In the genomic region with DNA sequence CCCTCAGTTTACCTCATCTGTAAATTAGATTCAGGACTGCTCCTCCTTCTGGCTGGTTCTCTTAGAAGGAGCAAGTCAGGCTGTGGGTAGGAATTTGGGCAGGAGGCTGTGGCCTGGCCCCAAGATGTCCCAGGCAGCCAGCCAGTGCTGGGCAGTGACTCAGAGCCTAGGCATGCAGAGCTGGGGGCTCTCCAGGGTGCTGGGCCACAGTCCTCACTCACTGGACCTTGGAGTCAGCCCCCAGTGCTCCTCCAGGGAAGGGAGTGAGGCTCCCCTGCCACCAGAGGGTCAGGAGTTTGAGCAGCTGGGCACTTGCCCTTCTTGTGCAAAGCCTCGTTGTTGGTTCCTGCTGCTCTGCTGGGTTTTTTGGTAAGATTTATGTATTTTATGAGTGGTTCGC, we compare ENCODE assay signal across 9 mouse cellular contexts. TPM values are rescaled to one million over a fixed set of nuclear protein-coding genes. Genes with fewer than 3 reads are reported as not detected.
DNase-seq lines count a peak whose midpoint lies in the region; ATAC-seq and TF ChIP-seq lines count a peak whose summit lies in the region.
"Had no signal": no experiment of that assay in that cellular context is flagged by ENCODE, and none has a peak within 500 bp of the region (broad histone marks: within the 10 kb centered on the region; RNA-seq: fewer than 3 reads in every experiment).

No protein-coding gene starts in this region.

- intact Hi-C loops in heart, postnatal 14 days (cut with DNase I): loop anchor here (5.0 kb wide), 1 partner anchor 57 kb away; no protein-coding TSS in a partner anchor

- peaks cover 37% of the 10 kb centered on the region for H3K4me1 ChIP-seq in heart, embryonic 10.5 days
- H3K4me1 ChIP-seq in lung, postnatal 0 days (ENCODE audit: insufficient read depth, low read depth, low read length): peaks cover 16% of the 10 kb centered on the region; the same call in 1 of the 2 replicates
- H3K4me1 ChIP-seq in hindbrain, embryonic 14.5 days (replicated peaks; ENCODE audit: control insufficient read depth, insufficient read depth, low read length): no peaks in the 10 kb centered on the region

- peak; percentile 91 for ATAC-seq in lung, postnatal 0 days
- ATAC-seq in hindbrain, embryonic 14.5 days (ENCODE audit: low FRiP score): no peak

- H3K4me3 ChIP-seq in heart, embryonic 10.5 days: no peak overlapping the region
- H3K4me3 ChIP-seq in lung, postnatal 0 days (ENCODE audit: low read depth, low read length): no peak overlapping the region
- H3K4me3 ChIP-seq in hindbrain, embryonic 14.5 days (replicated peaks; ENCODE audit: low read length): no peak overlapping the region
- H3K4me3 ChIP-seq: liver, embryonic 13.5 days had no signal

- H3K4me2 ChIP-seq in lung, postnatal 0 days (replicated peaks; ENCODE audit: low read depth, low read length): no peak overlapping the region
- H3K4me2 ChIP-seq in hindbrain, embryonic 14.5 days (replicated peaks): no peak overlapping the region
- H3K4me2 ChIP-seq: liver, embryonic 13.5 days had no signal

- peak; percentile 98 for DNase-seq in heart, adult 11 months
- no peak for DNase-seq in heart, embryonic 10.5 days (ENCODE audit: low spot score)
- DNase-seq in cerebellum, postnatal 14 days: peak; percentile 70 to 78
- DNase-seq in heart, postnatal 14 days: peak; percentile 85 to 91
- DNase-seq in lung, postnatal 0 days (ENCODE audit: low spot score): peak; percentile 88
- DNase-seq in thymus, postnatal 0 days (ENCODE audit: low spot score): no peak
- DNase-seq in hindbrain, embryonic 14.5 days (ENCODE audit: low spot score): no peak
- no peak for DNase-seq in left cerebral cortex, adult 18-20 months (ENCODE audit: low spot score in 2 of 2)
- DNase-seq: liver, embryonic 13.5 days had no signal

- no peaks in the 10 kb centered on the region for H3K27me3 ChIP-seq in heart, embryonic 10.5 days (ENCODE audit: insufficient read depth, poor library complexity, severe bottlenecking)
- H3K27me3 ChIP-seq in lung, postnatal 0 days (replicated peaks; ENCODE audit: insufficient read depth, low read length): no peaks in the 10 kb centered on the region
- no peaks in the 10 kb centered on the region for H3K27me3 ChIP-seq in hindbrain, embryonic 14.5 days (ENCODE audit: control insufficient read depth, insufficient read depth, low read length)
- H3K27me3 ChIP-seq: liver, embryonic 13.5 days had no signal

- no peaks in the 10 kb centered on the region for H3K9me3 ChIP-seq in heart, embryonic 10.5 days
- H3K9me3 ChIP-seq in lung, postnatal 0 days (ENCODE audit: low read length): no peaks in the 10 kb centered on the region
- H3K9me3 ChIP-seq in hindbrain, embryonic 14.5 days (ENCODE audit: control insufficient read depth, low read length): no peaks in the 10 kb centered on the region
- H3K9me3 ChIP-seq: liver, embryonic 13.5 days had no signal

- 83% methylated on average over 2 of the region's 2 CpGs for WGBS in heart, embryonic 10.5 days
- 50% methylated on average over 2 of the region's 2 CpGs for WGBS in lung, postnatal 0 days
- 90% methylated on average over 2 of the region's 2 CpGs for WGBS in hindbrain, embryonic 14.5 days

- H3K9ac ChIP-seq in lung, postnatal 0 days (replicated peaks; ENCODE audit: low read depth): no peak overlapping the region
- H3K9ac ChIP-seq in hindbrain, embryonic 14.5 days: no peak overlapping the region
- H3K9ac ChIP-seq: liver, embryonic 13.5 days had no signal

- peak; percentile 38; the same call in 1 of the 2 replicates for TF ChIP-seq EP300 in lung, postnatal 0 days (IDR thresholded peaks at IDR 0.05)

- TF ChIP-seq CTCF in lung, postnatal 0 days (IDR thresholded peaks at IDR 0.05): peak; percentile 16; the same call in 1 of the 2 replicates

- H3K36me3 ChIP-seq in heart, embryonic 10.5 days: peaks cover 60% of the 10 kb centered on the region
- H3K36me3 ChIP-seq in lung, postnatal 0 days (ENCODE audit: insufficient read depth, low read length): no peaks in the 10 kb centered on the region
- peaks cover 9% of the 10 kb centered on the region; the same call in 1 of the 2 replicates for H3K36me3 ChIP-seq in hindbrain, embryonic 14.5 days (replicated peaks; ENCODE audit: control insufficient read depth, insufficient read depth)

- H3K27ac ChIP-seq in heart, embryonic 10.5 days: no peak overlapping the region; the same call in 1 of the 2 replicates
- peak overlapping the region; percentile 76 for H3K27ac ChIP-seq in lung, postnatal 0 days (ENCODE audit: low read length)
- H3K27ac ChIP-seq in hindbrain, embryonic 14.5 days: no peak overlapping the region
- H3K27ac ChIP-seq: liver, embryonic 13.5 days had no signal

RNA-seq across cellular contexts. Expression of gene Spc24, which starts 6.1 kb away (rescaled TPM):
- 112 and 160 TPM in 2 replicates for polyA plus RNA-seq in heart, embryonic 10.5 days (2016; fragmentation: Nextera tagmentation; extraction: Ambion mirVana)
- 1 to 10 TPM; 4.7 to 6.5 TPM for total RNA-seq in heart, postnatal 14 days (2021)
- polyA plus RNA-seq in lung, postnatal 0 days (2015; fragmentation: Nextera tagmentation; extraction: Ambion mirVana): 13.4 and 15.7 TPM in 2 replicates
- 136 and 144 TPM in 2 replicates for polyA plus RNA-seq in thymus, postnatal 0 days (2015; fragmentation: Nextera tagmentation; extraction: Ambion mirVana)
- 17.7 and 18.7 TPM in 2 replicates for polyA plus RNA-seq in hindbrain, embryonic 14.5 days (2014; fragmentation: Nextera tagmentation; extraction: Ambion mirVana)
- total RNA-seq in left cerebral cortex, adult 18-20 months (2021): 1 to 10 TPM; 3.1 to 5.0 TPM

RNA-seq across cellular contexts. Expression of gene Ldlr, which starts 30.7 kb away (rescaled TPM):
- 36.6 and 42.9 TPM in 2 replicates for polyA plus RNA-seq in heart, embryonic 10.5 days (2016; fragmentation: Nextera tagmentation; extraction: Ambion mirVana)
- total RNA-seq in heart, postnatal 14 days (2021): 1 to 10 TPM; 3.4 to 3.8 TPM
- 52.2 and 56.8 TPM in 2 replicates for polyA plus RNA-seq in lung, postnatal 0 days (2015; fragmentation: Nextera tagmentation; extraction: Ambion mirVana)
- 16.9 and 21.8 TPM in 2 replicates for polyA plus RNA-seq in thymus, postnatal 0 days (2015; fragmentation: Nextera tagmentation; extraction: Ambion mirVana)
- 7.3 and 7.9 TPM in 2 replicates for polyA plus RNA-seq in hindbrain, embryonic 14.5 days (2014; fragmentation: Nextera tagmentation; extraction: Ambion mirVana)
- 10 to 100 TPM; 16.2 to 27.7 TPM for total RNA-seq in left cerebral cortex, adult 18-20 months (2021)

RNA-seq across cellular contexts. Expression of gene Kank2, which starts 44.5 kb away (rescaled TPM):
- 16.4 and 16.9 TPM in 2 replicates for polyA plus RNA-seq in heart, embryonic 10.5 days (2016; fragmentation: Nextera tagmentation; extraction: Ambion mirVana)
- total RNA-seq in heart, postnatal 14 days (2021): 10 to 100 TPM; 52.6 to 53.3 TPM
- polyA plus RNA-seq in lung, postnatal 0 days (2015; fragmentation: Nextera tagmentation; extraction: Ambion mirVana): 23.3 and 24.0 TPM in 2 replicates
- 1.8 and 2.0 TPM in 2 replicates for polyA plus RNA-seq in thymus, postnatal 0 days (2015; fragmentation: Nextera tagmentation; extraction: Ambion mirVana)
- 3.0 and 3.3 TPM in 2 replicates for polyA plus RNA-seq in hindbrain, embryonic 14.5 days (2014; fragmentation: Nextera tagmentation; extraction: Ambion mirVana)
- 1 to 10 TPM; 8.4 to 9.1 TPM for total RNA-seq in left cerebral cortex, adult 18-20 months (2021)

Comparison
In these comparisons a context has a peak if more than half of its experiments do, and no peak if none do; other contexts are left out.
1. DNase-seq: peak in heart, adult 11 months (single experiment), cerebellum, postnatal 14 days (2 of 2), heart, postnatal 14 days (2 of 2) and lung, postnatal 0 days (single experiment); none in heart, embryonic 10.5 days (single experiment), thymus, postnatal 0 days (single experiment), hindbrain, embryonic 14.5 days (single experiment) and left cerebral cortex, adult 18-20 months (0 of 2).